Mouse (Mus musculus) midbrain, embryonic 16.5 days (tissue): ENCODE data around the gene Ttc16. TPM values are rescaled to one million over a fixed set of nuclear protein-coding genes. Genes with fewer than 3 reads are reported as not detected.

Source experiments
- ATAC-seq: fragments of 200-750 bp; cut with Nextera tagmentation; 2 replicates; pipeline ENCODE4 v1.8.0; 2017; ENCODE audit warnings: moderate TSS enrichment
- H3K27ac ChIP-seq: fragments of 300-500 bp; sonication (generic); 2 replicates; pipeline ENCODE4 v1.5.1; 2014; ENCODE audit warnings: mild to moderate bottlenecking, low read length, mixed read lengths
- H3K27me3 ChIP-seq: fragments of 300-500 bp; sonication (generic); 2 replicates; pipeline ENCODE4 v1.6.1; 2014; ENCODE audit warnings: low read depth, low read length, mixed read lengths; ENCODE audit not compliant: control insufficient read depth, insufficient read depth
- H3K36me3 ChIP-seq: fragments of 300-500 bp; sonication (generic); 2 replicates; pipeline ENCODE4 v1.6.1; 2014; ENCODE audit warnings: mild to moderate bottlenecking, low read length, moderate library complexity, mixed read lengths; ENCODE audit not compliant: control insufficient read depth, insufficient read depth
- H3K4me1 ChIP-seq: fragments of 300-500 bp; sonication (generic); 2 replicates; pipeline ENCODE4 v1.6.1; 2014; ENCODE audit warnings: mild to moderate bottlenecking, low read length, mixed read lengths; ENCODE audit not compliant: control insufficient read depth, insufficient read depth
- H3K4me2 ChIP-seq: fragments of 300-500 bp; sonication (generic); 2 replicates; pipeline ENCODE4 v1.6.1; 2014; ENCODE audit warnings: mild to moderate bottlenecking, low read length, mixed read lengths
- H3K4me3 ChIP-seq: fragments of 300-500 bp; sonication (generic); 2 replicates; pipeline ENCODE4 v1.5.1; 2014; ENCODE audit warnings: low read depth, mild to moderate bottlenecking, low read length, moderate library complexity, mixed read lengths
- H3K9ac ChIP-seq: fragments of 300-500 bp; sonication (generic); 2 replicates; pipeline ENCODE4 v1.6.1; 2014; ENCODE audit warnings: low read depth, low read length, mixed read lengths
- H3K9me3 ChIP-seq: fragments of 300-500 bp; sonication (generic); replicated peaks from 2 replicates; pipeline ENCODE4 v1.6.1; 2014; ENCODE audit warnings: mild to moderate bottlenecking, low read length, mixed read lengths; ENCODE audit not compliant: control insufficient read depth, poor library complexity, severe bottlenecking
- WGBS: fragments of 180-500 bp; shearing (Covaris S2); extraction: QIAGEN DNeasy Blood & Tissue Kit; methylation state at CpG from one replicate; pipeline ENCODE4 v1.1.7; 2014; 5-methylcytosine and 5-hydroxymethylcytosine counted together
- microRNA counts: library from miRNA; unstranded; fragments of <30 nt; microRNA quantifications from one replicate; lab custom pipeline; 2016
- microRNA-seq: library from miRNA; unstranded; fragments of <30 nt; microRNA quantifications from one replicate; pipeline ENCODE4, GENCODE M21; 2017
- polyA plus RNA-seq: library from polyadenylated mRNA; unstranded; fragments of >200 nt; fragmentation: Nextera tagmentation; extraction: Ambion mirVana; gene quantifications from 2 replicates; pipeline ENCODE4 v1.2.1, GENCODE M21; 2015

Gene Ttc16
- polyA plus RNA-seq, 1 experiment from 2014 or later = 0.68 TPM

GRCm38 (mm10) chr2:32711301-32712056 is 64.0 kb downstream of the Ttc16 start:
- H3K36me3 ChIP-seq = peaks cover 23% of the 10 kb centered on the region
- peak overlapping the region; percentile 96 for H3K4me3 ChIP-seq
- 26% methylated on average over 9 of the region's 9 CpGs for WGBS
- H3K9me3 ChIP-seq = no peaks in the 10 kb centered on the region
- no peak overlapping the region; the same call in 1 of the 2 replicates for H3K27ac ChIP-seq
- no peak for ATAC-seq
- peak overlapping the region; percentile 86 for H3K9ac ChIP-seq
- H3K4me2 ChIP-seq = peak overlapping the region; percentile 99
- no peaks in the 10 kb centered on the region for H3K27me3 ChIP-seq
- peaks cover 18% of the 10 kb centered on the region for H3K4me1 ChIP-seq

DNA sequence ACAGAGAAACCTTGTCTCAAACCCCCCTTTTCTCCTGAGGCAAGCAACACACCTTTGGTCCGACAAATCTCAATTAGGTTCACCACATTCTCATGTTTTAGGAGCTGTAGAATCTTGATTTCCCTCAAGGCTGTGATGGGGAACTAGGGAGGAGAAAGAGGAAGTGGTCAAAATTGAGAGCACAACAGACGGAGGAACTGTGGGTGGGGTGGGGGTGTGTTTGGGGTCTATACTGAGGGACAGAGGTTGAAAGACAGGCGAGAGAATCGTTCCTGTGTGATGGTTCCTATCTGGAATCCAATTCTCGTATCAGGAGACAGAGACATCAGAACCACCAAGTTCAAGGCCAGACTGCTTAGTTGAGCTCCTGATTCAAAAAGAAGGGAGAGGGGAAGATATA is 65.0 kb downstream of the Ttc16 start:
- H3K4me3 ChIP-seq = no peak overlapping the region
- no peaks in the 10 kb centered on the region for H3K9me3 ChIP-seq
- no peak overlapping the region for H3K9ac ChIP-seq
- H3K4me2 ChIP-seq = no peak overlapping the region
- peaks cover 28% of the 10 kb centered on the region for H3K36me3 ChIP-seq
- H3K4me1 ChIP-seq = peaks cover 18% of the 10 kb centered on the region
- H3K27me3 ChIP-seq = no peaks in the 10 kb centered on the region
- ATAC-seq = no peak
- no peak overlapping the region for H3K27ac ChIP-seq
- WGBS = 91% methylated on average over 5 of the region's 5 CpGs

DNA sequence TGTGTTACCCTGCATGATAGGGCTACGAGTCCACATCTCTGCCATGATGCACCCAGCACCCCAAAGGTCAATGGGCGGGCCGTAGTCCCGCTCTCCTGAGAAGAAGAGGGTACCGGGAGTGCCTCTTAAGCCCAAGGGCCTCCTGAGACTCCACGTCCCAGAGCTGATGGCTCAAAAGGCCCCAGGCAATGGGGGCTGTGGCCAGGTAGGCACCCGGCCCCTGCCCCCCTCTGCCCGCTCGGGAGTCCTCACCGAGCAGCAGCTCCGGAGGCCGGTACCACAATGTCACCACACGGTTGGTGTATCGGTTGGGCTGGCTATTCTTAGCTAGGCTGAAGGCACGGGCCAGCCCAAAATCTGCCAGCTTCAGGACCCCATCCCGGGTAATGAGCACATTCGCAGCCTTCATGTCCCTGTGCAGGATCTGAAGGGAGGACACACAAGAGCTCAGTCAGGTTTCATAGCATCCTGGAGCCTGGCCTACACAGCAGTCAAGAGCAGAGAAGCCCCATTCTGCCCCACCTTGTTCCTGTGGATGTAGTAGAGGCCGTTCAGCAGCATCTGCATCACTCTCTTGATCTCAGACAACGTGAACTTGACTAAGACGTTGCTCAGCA is 65.8 kb downstream of the Ttc16 start:
- ATAC-seq = no peak
- no peak overlapping the region for H3K9ac ChIP-seq
- no peak overlapping the region for H3K27ac ChIP-seq
- H3K27me3 ChIP-seq = no peaks in the 10 kb centered on the region
- H3K36me3 ChIP-seq = peaks cover 31% of the 10 kb centered on the region
- 93% methylated on average over 20 of the region's 20 CpGs for WGBS
- H3K9me3 ChIP-seq = no peaks in the 10 kb centered on the region
- peaks cover 18% of the 10 kb centered on the region for H3K4me1 ChIP-seq
- H3K4me3 ChIP-seq = no peak overlapping the region
- H3K4me2 ChIP-seq = no peak overlapping the region

DNA sequence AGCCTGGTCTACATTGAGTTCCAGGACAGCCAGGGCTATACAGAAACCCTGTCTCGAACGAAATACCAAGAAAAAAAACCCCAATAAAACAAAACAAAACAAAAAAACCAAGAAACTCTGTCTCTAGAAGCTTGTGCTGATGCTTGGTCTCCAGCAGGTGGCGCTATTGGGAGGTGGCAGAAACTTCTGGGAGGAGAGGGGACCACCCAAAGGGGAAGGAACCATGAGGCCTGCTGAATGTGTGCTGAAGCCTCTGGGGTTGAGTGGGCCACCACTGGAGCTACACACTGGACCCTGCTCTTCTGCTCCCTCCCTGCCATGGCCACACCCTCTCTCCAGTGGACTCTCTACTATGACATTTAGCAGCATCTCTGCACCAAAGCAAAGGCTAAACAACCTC is 66.8 kb downstream of the Ttc16 start:
- no peaks in the 10 kb centered on the region for H3K9me3 ChIP-seq
- H3K27me3 ChIP-seq = no peaks in the 10 kb centered on the region
- no peak overlapping the region for H3K4me2 ChIP-seq
- no peak overlapping the region for H3K27ac ChIP-seq
- ATAC-seq = no peak
- no peak overlapping the region for H3K9ac ChIP-seq
- H3K4me1 ChIP-seq = peaks cover 11% of the 10 kb centered on the region
- 42% methylated on average over 3 of the region's 3 CpGs for WGBS
- H3K36me3 ChIP-seq = peaks cover 33% of the 10 kb centered on the region
- H3K4me3 ChIP-seq = no peak overlapping the region

MicroRNA genes within 50 kb of the gene (microRNA counts, 519-probe panel; counts per million panel counts)
- microRNA mmu-miR-2861 (lab: Ali Mortazavi, UCI) = 1,746 counts per million, percentile 35 among the panel's probes with 10 or more counts

Small RNAs within 50 kb of the gene (microRNA-seq; reads per million reads assigned to microRNA genes)
- not detected for gene Mir2861
- not detected for gene Mir3960

Other genes with a start within 250 kb of the Ttc16 start
- gene Fam102a, start 240.3 kb downstream of the Ttc16 start, polyA plus RNA-seq = 5.0 and 5.9 TPM in 2 replicates
- gene Dpm2, start 204.8 kb downstream of the Ttc16 start, polyA plus RNA-seq = 136 TPM in 2 replicates
- gene Pip5kl1, start 200.8 kb downstream of the Ttc16 start, polyA plus RNA-seq = 14.5 and 17.1 TPM in 2 replicates
- gene 9430097D07Rik, start 199.9 kb downstream of the Ttc16 start, polyA plus RNA-seq = 0.52 and 1.1 TPM in 2 replicates
- gene St6galnac4, start 188.5 kb downstream of the Ttc16 start, polyA plus RNA-seq = 33.4 and 39.0 TPM in 2 replicates
- 26.5 and 36.4 TPM in 2 replicates for gene St6galnac6, start 175.9 kb downstream of the Ttc16 start, polyA plus RNA-seq
- 107 and 108 TPM in 2 replicates for gene Ak1, start 153.9 kb downstream of the Ttc16 start, polyA plus RNA-seq
- gene Eng, start 129.0 kb downstream of the Ttc16 start, polyA plus RNA-seq = 27.2 and 30.3 TPM in 2 replicates
- 21.1 and 23.5 TPM in 2 replicates for gene Fpgs, start 71.5 kb downstream of the Ttc16 start, polyA plus RNA-seq
- gene Cdk9, start 62.6 kb downstream of the Ttc16 start, polyA plus RNA-seq = 61.3 and 67.3 TPM in 2 replicates
- 51.1 and 59.3 TPM in 2 replicates for gene Sh2d3c, start 54.6 kb downstream of the Ttc16 start, polyA plus RNA-seq
- gene 6330409D20Rik, start 34.6 kb downstream of the Ttc16 start, polyA plus RNA-seq = 3.2 and 3.5 TPM in 2 replicates
- 46.9 and 48.5 TPM in 2 replicates for gene Tor2a, start 18.4 kb downstream of the Ttc16 start, polyA plus RNA-seq
- gene Ptrh1, start 153 bp upstream of the Ttc16 start, polyA plus RNA-seq = 4.9 and 5.0 TPM in 2 replicates
- 0.82 and 0.99 TPM in 2 replicates for gene Cfap157, start 8.8 kb upstream of the Ttc16 start, polyA plus RNA-seq
- gene Stxbp1, start 71.6 kb upstream of the Ttc16 start, polyA plus RNA-seq = 340 and 389 TPM in 2 replicates
- 25.3 and 27.4 TPM in 2 replicates for gene Fam129b, start 100.5 kb upstream of the Ttc16 start, polyA plus RNA-seq
- gene Rpl12, start 185.9 kb upstream of the Ttc16 start, polyA plus RNA-seq = 76.2 and 81.9 TPM in 2 replicates
- 24.7 and 29.0 TPM in 2 replicates for gene Lrsam1, start 186.0 kb upstream of the Ttc16 start, polyA plus RNA-seq
- gene Slc2a8, start 206.4 kb upstream of the Ttc16 start, polyA plus RNA-seq = 20.7 and 21.7 TPM in 2 replicates